Mouse (Mus musculus) stomach, postnatal 0 days (tissue): ENCODE data around the gene Fam89b.

Source experiments
- CTCF ChIP-seq: IDR thresholded peaks from 2 replicates; pipeline ENCODE4 v1.5.1; 2016; ENCODE audit warnings: antibody characterized with exemption, low read depth, mild to moderate bottlenecking, moderate library complexity
- EP300 ChIP-seq: optimal IDR thresholded peaks from 2 replicates; pipeline ENCODE3; 2016; ENCODE audit warnings: antibody characterized with exemption

DNA sequence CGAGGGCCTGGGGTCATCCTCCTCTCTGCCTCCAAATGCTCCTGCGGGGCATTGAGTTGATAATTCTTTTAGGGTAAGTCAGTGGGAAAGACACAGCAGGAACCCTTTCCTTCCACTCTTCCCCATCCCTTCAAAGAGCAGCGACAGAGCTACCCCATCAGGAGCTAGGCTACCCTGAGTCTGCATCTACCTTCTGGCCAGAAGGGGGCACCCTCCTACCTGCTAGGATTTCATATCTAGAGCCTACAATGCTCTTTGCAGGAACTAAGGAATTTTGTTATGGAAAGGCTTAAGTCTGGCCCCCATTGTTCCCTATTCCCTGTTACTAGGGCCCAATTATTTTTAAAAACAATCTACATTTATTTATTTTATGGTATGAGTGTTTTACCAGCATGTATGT lies 18.2 kb downstream of the Fam89b start:
- peak; percentile 90 for TF ChIP-seq CTCF
- TF ChIP-seq EP300: no peak
